Mouse (Mus musculus) bone marrow, adult 2 months (tissue): ENCODE measurements around the gene Cdh1.

ENCODE experiments used
- CTCF ChIP-seq: fragments of 200-500 bp; IDR thresholded peaks from 2 replicates; pipeline ENCODE4 v1.5.1; 2011; ENCODE audit warnings: low read length, control low read depth; ENCODE audit not compliant: control insufficient read depth, insufficient read depth
- POLR2A ChIP-seq: fragments of 200-500 bp; IDR thresholded peaks from 2 replicates; pipeline ENCODE4 v1.6.1; 2011; ENCODE audit warnings: low read depth, mild to moderate bottlenecking, control low read depth, low read length, borderline replicate concordance; ENCODE audit not compliant: control insufficient read depth

DNA sequence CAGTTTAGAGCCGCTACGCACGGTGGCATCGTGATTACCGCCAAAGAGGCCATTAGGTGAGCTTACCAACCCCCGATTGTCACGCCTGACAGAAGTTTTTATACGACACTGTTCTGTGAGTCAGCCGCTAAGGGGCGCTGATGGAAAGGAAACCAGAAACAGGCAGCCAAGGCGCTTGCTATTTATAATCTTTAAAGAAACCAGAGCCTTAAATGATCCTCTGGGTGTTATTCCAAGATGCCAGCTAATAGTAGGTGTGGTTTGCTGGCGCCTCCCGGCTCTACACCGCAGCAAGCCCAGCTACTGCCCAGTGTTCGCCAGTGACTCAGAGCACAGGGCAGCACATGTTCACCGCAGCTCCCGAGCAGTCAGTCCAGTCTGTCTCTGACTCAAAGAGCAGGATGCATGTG is 114.9 kb downstream of the Cdh1 start:
- TF ChIP-seq CTCF (peak; percentile 54), POLR2A (no peak)
